Mouse (Mus musculus): ENCODE results near the gene Trim25.

The Trim25 gene

GRCm38 (mm10) chr11:89065297-89065696 lies 66.1 kb downstream of the Trim25 start:
- DNase-seq (ENCODE audit: low spot score) = no peak

- no peak for DNase-seq (ENCODE audit: low spot score)
Observed at GRCm38 (mm10) chr11:89066126-89066525, 67.0 kb downstream of the Trim25 start.

GRCm38 (mm10) chr11:89066750-89067149 lies 67.6 kb downstream of the Trim25 start, which contains the start of gene Dgke:
Gene Dgke (minus strand): TSS chr11:89066850.
- no peak for DNase-seq (ENCODE audit: low spot score)

GRCm38 (mm10) chr11:89067301-89067822 lies 68.2 kb downstream of the Trim25 start:
- DNase-seq (ENCODE audit: low spot score) = no peak

DNA sequence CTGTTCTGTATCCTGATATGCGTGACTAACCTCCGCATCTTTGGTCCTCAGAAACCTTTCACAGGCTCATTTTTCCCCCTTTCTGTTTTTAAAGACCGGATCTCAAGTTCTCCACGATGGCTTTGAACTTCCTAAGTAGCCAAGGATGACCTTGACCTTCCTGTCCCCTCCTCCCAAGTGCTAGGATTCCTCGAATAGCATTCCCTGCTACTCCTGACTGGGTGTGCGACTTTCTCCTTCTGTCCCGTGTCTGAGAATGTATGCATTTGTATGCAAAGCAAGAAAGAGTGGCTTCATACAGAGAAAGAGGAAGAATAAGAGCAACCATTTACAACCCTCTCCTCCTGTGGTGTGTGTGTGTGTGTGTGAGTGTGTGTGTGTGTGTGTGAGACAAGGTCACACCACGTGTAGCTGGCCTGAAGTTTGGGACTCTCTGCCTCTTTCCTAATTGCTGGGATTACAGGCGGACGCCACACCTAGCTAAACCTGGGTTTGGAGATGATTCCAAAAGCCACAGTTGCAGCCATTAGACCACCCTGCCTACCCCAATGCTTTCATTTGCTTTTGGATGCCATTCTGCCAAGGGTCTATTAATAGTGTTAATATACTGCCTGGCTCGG lies 68.8 kb downstream of the Trim25 start:
- no peak for DNase-seq (ENCODE audit: low spot score)

DNA sequence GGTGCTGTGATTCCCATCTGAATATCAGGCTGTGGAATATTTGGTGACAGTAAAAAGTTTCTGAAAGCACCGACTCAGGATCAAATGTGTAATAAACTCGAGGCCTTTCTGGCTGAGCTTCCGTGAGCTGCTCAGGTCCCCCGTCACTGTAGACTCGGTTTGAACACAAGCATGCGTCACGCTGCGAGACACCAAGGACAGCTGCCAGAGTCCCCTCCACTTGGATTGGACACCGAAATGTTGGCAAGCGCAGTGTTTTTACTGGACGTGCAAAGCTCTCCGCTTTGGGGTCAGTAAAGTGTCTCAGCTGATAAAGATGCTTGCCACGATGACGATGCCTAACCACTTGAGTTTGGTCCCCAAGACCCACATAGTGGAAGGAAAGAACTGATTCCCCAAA lies 69.5 kb downstream of the Trim25 start:
- no peak for DNase-seq (ENCODE audit: low spot score)

DNA sequence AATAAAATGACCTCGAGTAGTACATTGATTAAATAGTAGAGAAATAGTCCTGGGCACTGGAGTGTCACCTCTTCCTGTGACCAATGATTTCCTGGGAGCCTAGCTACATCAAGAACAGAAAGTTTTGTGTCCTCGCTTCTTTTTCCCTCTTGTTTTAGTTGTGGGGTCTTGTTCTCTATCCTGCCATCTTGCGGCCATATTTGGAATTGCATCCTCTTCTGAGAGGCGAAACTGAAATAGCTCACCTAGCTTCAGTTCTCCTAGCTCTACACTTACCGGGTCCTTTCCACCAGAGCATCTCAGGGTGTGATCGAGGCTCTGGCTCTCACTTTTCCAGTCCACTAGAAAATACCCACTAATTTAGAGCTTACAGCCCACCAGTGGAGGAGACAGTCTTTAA lies 70.1 kb downstream of the Trim25 start:
- DNase-seq (ENCODE audit: low spot score) = peak; percentile 56
